Mouse (Mus musculus) lung, postnatal 0 days (tissue): ENCODE results near the gene Ccdc130. TPM values are rescaled to one million over a fixed set of nuclear protein-coding genes. Genes with fewer than 3 reads are reported as not detected.
A peak's percentile ranks its signal among the peaks of the same experiment; 100 is the strongest.

Experiments
- ATAC-seq: fragments of 200-750 bp; cut with Nextera tagmentation; 2 replicates; pipeline ENCODE4 v1.8.0; 2017; ENCODE audit warnings: moderate library complexity
- DNase-seq: peaks from one replicate; pipeline ENCODE4 v3.0.0-alpha.2; 2016; ENCODE audit warnings: low spot score
- H3K27ac ChIP-seq: fragments of 300-500 bp; sonication (generic); 2 replicates; pipeline ENCODE4 v1.5.1; 2014; ENCODE audit warnings: antibody characterized with exemption, mild to moderate bottlenecking, low read length, mixed read lengths
- H3K27me3 ChIP-seq: fragments of 300-500 bp; sonication (generic); replicated peaks from 2 replicates; pipeline ENCODE4 v1.6.1; 2014; ENCODE audit warnings: low read length, mixed read lengths; ENCODE audit not compliant: insufficient read depth
- H3K36me3 ChIP-seq: fragments of 300-500 bp; sonication (generic); 2 replicates; pipeline ENCODE4 v1.6.1; 2014; ENCODE audit warnings: low read length, mixed read lengths; ENCODE audit not compliant: insufficient read depth
- H3K4me1 ChIP-seq: fragments of 300-500 bp; sonication (generic); 2 replicates; pipeline ENCODE4 v1.6.1; 2014; ENCODE audit warnings: antibody characterized with exemption, low read depth, low read length, mixed read lengths; ENCODE audit not compliant: insufficient read depth
- H3K4me2 ChIP-seq: fragments of 300-500 bp; sonication (generic); replicated peaks from 2 replicates; pipeline ENCODE4 v1.6.1; 2014; ENCODE audit warnings: low read depth, mild to moderate bottlenecking, low read length, moderate library complexity, mixed read lengths
- H3K4me3 ChIP-seq: fragments of 300-500 bp; sonication (generic); 2 replicates; pipeline ENCODE4 v1.5.1; 2014; ENCODE audit warnings: low read depth, low read length
- H3K9ac ChIP-seq: fragments of 300-500 bp; sonication (generic); replicated peaks from 2 replicates; pipeline ENCODE4 v1.6.1; 2014; ENCODE audit warnings: low read depth, mild to moderate bottlenecking
- H3K9me3 ChIP-seq: fragments of 300-500 bp; sonication (generic); 2 replicates; pipeline ENCODE4 v1.6.1; 2016; ENCODE audit warnings: low read length, mixed read lengths
- CTCF ChIP-seq: IDR thresholded peaks from 2 replicates; pipeline ENCODE4 v1.5.1; 2016; ENCODE audit warnings: antibody characterized with exemption, mild to moderate bottlenecking
- EP300 ChIP-seq: IDR thresholded peaks from 2 replicates; pipeline ENCODE4 v1.6.1; 2016; ENCODE audit warnings: antibody characterized with exemption, mild to moderate bottlenecking, control low read depth
- WGBS: fragments of 180-500 bp; shearing (Covaris S2); extraction: QIAGEN DNeasy Blood & Tissue Kit; methylation state at CpG from one replicate; pipeline ENCODE4 v1.1.7; 2014; 5-methylcytosine and 5-hydroxymethylcytosine counted together
- polyA plus RNA-seq: library from polyadenylated mRNA; unstranded; fragments of >200 nt; fragmentation: Nextera tagmentation; extraction: Ambion mirVana; gene quantifications from 2 replicates; pipeline ENCODE4 v1.2.1, GENCODE M21; 2015

Ccdc130 gene
- polyA plus RNA-seq, 1 experiment from 2014 or later: 17.4 TPM

DNA sequence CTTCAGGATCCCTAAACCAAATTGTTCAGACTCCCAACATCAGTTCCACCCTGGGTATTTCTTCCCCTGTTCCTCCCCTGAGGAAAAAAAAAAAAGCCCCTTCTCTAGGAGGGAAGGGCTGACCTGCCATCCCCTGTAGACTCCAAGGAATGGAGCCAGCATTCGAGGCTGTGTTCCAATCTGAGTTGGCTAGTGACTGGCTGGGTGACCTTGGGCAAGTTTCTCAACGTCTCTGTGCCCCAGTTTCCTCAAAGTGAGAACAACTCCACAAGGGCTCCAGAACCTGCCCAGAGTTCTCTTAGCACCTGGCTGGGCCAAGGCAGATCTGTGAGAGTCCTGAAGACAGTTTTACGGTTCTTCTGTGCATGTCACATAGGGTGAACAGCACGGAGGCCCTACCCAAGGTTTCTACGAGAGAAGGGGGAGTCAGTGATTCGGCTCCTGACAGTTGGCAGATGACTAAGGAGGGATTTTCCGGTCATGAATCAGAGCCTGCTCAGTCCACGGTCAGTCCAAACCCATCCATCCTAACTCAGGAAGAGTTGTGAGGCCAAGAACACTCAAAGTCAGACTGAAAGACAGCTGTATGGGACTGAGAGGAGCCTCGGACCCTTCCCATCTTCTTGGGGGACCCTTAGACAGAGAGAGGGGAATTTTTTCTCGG, 34.3 kb downstream of the Ccdc130 start:
- peak overlapping the region; percentile 79 for H3K4me3 ChIP-seq
- H3K27me3 ChIP-seq: no peaks in the 10 kb centered on the region
- H3K36me3 ChIP-seq: peaks cover 9% of the 10 kb centered on the region; the same call in 1 of the 2 replicates
- peak overlapping the region; percentile 55 for H3K27ac ChIP-seq
- TF ChIP-seq CTCF (no peak), EP300 (no peak)
- DNase-seq: peak; percentile 47
- H3K4me1 ChIP-seq: peaks cover 8% of the 10 kb centered on the region; the same call in 1 of the 2 replicates
- H3K9me3 ChIP-seq: no peaks in the 10 kb centered on the region
- peak overlapping the region; percentile 78 for H3K4me2 ChIP-seq
- ATAC-seq: no peak
- 16% methylated on average over 10 of the region's 10 CpGs for WGBS
- peak overlapping the region; percentile 79 for H3K9ac ChIP-seq

DNA sequence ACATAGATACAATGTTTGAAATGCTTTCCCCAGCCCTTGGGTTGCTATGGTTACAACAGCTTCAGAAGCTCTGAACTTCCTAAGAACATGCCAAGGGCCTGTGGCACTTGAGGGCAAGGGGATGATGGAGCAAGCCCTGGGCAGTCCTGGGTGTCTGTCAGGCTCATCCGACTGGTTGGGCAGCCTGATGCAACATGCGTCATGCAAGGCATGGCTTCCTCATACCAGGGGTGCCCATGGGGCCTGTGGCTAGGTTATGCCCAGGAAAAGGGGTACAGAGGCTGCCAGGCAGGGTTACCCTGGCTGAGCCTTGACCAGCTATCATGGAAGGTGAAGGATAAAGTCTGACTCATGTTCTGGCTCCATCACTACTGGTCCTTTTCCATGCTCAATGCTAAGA, 37.1 kb downstream of the Ccdc130 start:
- no peaks in the 10 kb centered on the region for H3K9me3 ChIP-seq
- H3K4me3 ChIP-seq: no peak overlapping the region
- TF ChIP-seq CTCF (no peak), EP300 (no peak)
- no peak overlapping the region for H3K4me2 ChIP-seq
- no peak for ATAC-seq
- H3K27me3 ChIP-seq: no peaks in the 10 kb centered on the region
- no peak overlapping the region for H3K27ac ChIP-seq
- peaks cover 35% of the 10 kb centered on the region; the same call in 1 of the 2 replicates for H3K36me3 ChIP-seq
- WGBS: 78% methylated on average over 2 of the region's 2 CpGs
- H3K9ac ChIP-seq: no peak overlapping the region
- no peak for DNase-seq
- H3K4me1 ChIP-seq: peaks cover 8% of the 10 kb centered on the region; the same call in 1 of the 2 replicates

DNA sequence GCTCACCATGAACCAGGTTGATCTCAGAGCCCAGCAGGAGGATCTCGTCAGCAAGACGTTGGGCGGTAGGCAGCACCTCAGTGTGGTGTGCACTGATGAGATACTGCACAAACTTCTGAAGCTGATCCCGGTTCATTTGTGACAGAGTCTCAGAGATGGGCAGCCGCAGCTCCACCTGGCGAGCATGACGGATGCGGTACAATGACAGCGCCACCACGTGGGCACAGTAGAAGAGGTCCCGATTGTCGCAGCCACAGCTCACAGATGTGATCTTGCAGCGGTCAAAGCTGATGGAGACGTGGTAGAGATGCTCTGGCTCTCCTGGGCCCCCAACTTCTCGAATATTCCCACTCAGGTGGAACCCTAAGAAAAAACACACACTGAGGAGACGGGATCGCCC, 39.4 kb downstream of the Ccdc130 start:
- peaks cover 55% of the 10 kb centered on the region for H3K36me3 ChIP-seq
- no peak overlapping the region for H3K4me2 ChIP-seq
- H3K9me3 ChIP-seq: no peaks in the 10 kb centered on the region
- 79% methylated on average over 17 of the region's 17 CpGs for WGBS
- H3K4me1 ChIP-seq: peaks cover 5% of the 10 kb centered on the region; the same call in 1 of the 2 replicates
- no peak overlapping the region for H3K27ac ChIP-seq
- no peak for DNase-seq
- H3K27me3 ChIP-seq: no peaks in the 10 kb centered on the region
- ATAC-seq: no peak
- no peak overlapping the region for H3K4me3 ChIP-seq
- TF ChIP-seq EP300 (no peak), CTCF (peak; percentile 60)
- no peak overlapping the region for H3K9ac ChIP-seq

DNA sequence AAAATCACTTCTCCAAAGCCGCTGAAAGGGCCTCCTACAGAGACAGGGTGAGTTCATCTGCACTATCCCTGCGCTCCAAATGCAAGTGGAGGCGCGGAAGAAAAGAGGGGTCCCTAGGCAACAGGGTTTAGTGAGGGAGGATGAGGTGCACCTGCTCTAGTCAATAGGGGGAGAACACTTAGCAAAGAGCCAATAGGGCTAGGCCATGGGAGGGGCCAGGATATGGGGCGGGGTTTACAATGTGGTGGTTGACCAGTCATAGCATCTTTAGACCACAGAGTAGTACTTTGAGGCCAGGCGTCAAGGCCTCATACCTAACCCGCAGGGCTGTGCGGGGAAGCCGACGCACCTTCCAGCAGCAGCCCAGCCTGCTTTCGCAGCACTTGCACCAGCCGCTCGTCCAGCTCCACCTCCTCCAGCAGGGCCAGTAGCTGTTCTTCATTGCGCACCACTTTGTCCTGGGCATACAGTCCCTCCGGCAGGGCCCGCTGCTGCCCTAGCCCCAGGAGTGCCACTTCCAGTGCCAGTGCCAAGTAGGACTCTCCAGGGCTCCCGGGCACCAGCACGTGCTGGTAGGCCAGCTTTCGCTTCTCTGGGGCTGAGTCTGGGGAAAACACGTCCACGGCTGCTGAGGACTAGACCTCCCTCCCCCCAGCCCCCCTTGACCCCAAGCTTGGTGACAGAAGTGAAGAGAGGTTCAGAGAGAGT, 46.7 kb downstream of the Ccdc130 start:
- no peak overlapping the region for H3K4me3 ChIP-seq
- TF ChIP-seq CTCF: no peak
- TF ChIP-seq EP300: no peak
- H3K4me2 ChIP-seq: no peak overlapping the region
- peaks cover 63% of the 10 kb centered on the region for H3K36me3 ChIP-seq
- H3K9ac ChIP-seq: no peak overlapping the region
- no peak overlapping the region for H3K27ac ChIP-seq
- no peaks in the 10 kb centered on the region for H3K9me3 ChIP-seq
- H3K27me3 ChIP-seq: no peaks in the 10 kb centered on the region
- 84% methylated on average over 21 of the region's 21 CpGs for WGBS
- ATAC-seq: no peak
- H3K4me1 ChIP-seq: no peaks in the 10 kb centered on the region
- DNase-seq: no peak

DNA sequence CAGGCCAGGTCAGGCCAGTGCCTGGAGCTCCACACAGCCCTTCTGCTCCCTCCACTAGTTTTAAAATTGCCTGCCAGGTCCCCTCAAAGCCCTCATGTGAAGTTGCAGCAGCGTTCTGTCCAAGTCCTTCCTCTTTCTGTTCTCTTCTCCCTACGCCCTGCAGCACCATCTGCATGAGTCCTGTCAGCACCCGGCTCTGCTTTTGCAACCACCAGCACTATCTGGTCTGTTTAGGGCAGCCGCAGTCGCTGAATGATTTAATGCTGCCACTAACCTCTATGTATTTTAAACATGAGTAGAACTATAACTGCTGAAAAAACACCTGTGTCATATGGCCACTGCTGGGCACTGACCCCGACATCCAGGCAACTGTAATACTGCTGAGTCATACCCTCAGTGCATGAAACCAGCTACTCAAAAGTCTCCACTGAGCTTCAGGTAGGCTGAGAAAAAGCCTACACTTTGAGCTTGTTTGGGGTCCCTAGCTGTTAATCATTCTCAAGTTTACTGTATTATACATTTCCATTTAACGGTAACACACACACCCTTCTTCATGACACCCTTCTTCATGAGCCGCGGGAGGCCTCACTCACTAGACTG, 47.5 kb downstream of the Ccdc130 start:
- Histone ChIP-seq H3K27me3 (no peaks in the 10 kb centered on the region), H3K9ac (no peak overlapping the region), H3K4me2 (no peak overlapping the region), H3K36me3 (peaks cover 63% of the 10 kb centered on the region), H3K9me3 (no peaks in the 10 kb centered on the region), H3K4me1 (no peaks in the 10 kb centered on the region), H3K4me3 (no peak overlapping the region), H3K27ac (no peak overlapping the region)
- WGBS: 90% methylated on average over 9 of the region's 9 CpGs
- no peak for TF ChIP-seq EP300
- no peak for TF ChIP-seq CTCF
- ATAC-seq: no peak
- DNase-seq: no peak

DNA sequence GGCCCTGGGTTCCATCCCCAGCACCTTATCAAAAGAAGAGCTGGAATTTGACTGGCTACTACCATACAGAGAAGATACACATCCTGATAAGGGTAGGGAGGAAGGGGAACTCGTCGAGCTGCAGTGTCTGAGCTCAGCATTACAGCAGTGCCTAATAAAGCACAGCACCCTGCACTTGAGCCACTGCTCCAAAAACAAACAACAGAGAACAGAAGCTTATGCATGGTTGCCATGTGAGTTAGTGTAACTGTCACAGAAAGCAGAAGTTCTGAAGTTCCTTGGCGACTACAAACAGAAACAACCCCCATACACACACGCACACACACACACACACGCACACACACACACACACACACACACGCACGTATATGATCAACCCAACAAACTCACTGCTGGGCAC, 50.1 kb downstream of the Ccdc130 start:
- H3K4me1 ChIP-seq: no peaks in the 10 kb centered on the region
- H3K9me3 ChIP-seq: no peaks in the 10 kb centered on the region
- no peaks in the 10 kb centered on the region for H3K27me3 ChIP-seq
- ATAC-seq: peak; percentile 18; the same call in 1 of the 2 replicates
- DNase-seq: no peak
- no peak overlapping the region for H3K4me2 ChIP-seq
- H3K27ac ChIP-seq: no peak overlapping the region
- no peak overlapping the region for H3K9ac ChIP-seq
- WGBS: 73% methylated on average over 7 of the region's 7 CpGs
- no peak for TF ChIP-seq EP300
- TF ChIP-seq CTCF: no peak
- H3K4me3 ChIP-seq: no peak overlapping the region
- H3K36me3 ChIP-seq: peaks cover 48% of the 10 kb centered on the region
